Mouse (Mus musculus) thymus, postnatal 4 days (tissue): Measurements from ENCODE around the gene 2900026A02Rik.

Experiments used
- DNase-seq: peaks from one replicate; pipeline ENCODE4 v3.0.0; 2021

The 2900026A02Rik gene

GRCm38 (mm10) chr5:113173318-113173717 lies 47.7 kb downstream of the 2900026A02Rik start:
- DNase-seq: peak; percentile 83

DNA sequence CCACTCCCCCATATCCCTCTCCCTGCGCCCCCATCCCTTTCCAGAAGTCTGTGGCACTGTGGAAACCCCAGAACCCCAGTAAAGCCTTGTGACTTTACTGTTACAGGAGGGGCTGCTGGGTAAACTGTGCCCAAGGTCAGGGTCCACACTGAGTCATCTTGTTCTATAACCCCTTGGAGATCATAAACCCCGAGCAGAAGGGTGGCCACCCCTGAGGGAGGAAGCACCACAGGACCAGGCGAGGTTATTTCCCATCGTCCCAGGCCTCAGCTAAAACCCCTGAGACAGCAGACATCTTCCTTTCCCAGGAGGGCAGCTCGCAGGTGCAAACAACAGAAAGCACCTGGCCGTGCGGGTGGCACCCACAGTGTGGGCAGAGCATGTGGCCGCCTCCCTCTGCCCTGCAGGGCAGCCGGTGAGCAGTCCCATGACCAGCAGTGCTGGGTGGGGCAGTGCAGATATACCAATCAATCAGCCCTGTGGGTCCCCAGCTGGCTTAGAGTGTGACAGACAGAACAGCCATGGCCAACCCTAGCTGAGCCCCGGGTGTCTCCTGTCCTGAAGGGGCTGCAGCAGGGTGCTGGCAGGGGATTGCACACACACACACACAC lies 49.0 kb downstream of the 2900026A02Rik start:
- no peak for DNase-seq

GRCm38 (mm10) chr5:113170064-113170754 lies 50.8 kb downstream of the 2900026A02Rik start:
- peak; percentile 68 for DNase-seq

GRCm38 (mm10) chr5:113167733-113168132 lies 53.3 kb downstream of the 2900026A02Rik start:
- DNase-seq: peak; percentile 81

GRCm38 (mm10) chr5:113165481-113165880 lies 55.6 kb downstream of the 2900026A02Rik start:
- peak; percentile 55 for DNase-seq

DNA sequence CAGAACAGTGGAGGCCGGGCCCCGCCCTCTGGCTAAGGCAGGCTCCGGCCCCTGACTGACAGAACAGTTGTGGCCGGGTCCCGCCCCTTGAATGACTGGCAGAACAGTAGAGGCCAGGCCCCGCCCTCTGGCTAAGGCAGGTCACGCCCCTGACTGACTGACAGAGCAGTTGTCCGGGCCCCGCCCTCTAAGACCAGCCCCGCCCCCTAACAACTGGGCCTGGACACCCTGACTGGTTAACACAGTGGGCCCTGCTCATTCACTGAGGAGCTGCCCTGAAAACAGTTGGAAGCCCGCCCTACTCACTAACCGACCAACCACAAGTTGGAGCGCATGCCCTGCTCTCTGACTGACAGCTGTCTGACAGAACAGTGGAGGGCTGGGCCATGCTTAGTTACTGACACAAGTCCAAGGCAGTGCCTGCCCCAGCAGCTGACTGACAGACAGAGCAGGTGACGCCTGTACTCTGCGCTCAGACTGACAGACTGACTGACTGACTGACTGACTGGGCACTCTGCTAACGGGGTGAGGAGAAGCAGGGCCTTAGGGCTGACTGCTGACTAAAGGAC lies 56.1 kb downstream of the 2900026A02Rik start:
- DNase-seq: peak; percentile 71

GRCm38 (mm10) chr5:113164448-113164847 lies 56.6 kb downstream of the 2900026A02Rik start:
- no peak for DNase-seq

DNA sequence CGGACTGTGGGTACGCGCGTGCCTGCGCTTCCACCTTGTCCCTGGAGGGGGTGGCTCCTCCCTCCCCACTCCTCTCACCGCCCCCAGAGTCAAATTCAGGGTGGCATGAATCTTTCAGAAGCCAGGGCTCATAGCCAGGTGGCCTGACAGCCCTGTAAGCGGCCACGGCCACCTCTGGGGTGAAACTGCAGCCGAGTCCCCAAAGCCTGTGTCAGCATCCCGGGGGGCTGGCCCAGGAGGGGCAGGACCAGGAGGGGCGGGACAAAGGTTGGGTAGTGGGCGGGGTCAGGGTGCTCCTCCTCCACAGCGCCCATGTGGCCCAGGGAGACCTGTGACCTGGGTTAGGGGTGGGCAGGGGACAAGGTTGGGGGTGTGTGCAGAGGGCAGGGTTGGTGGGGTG lies 57.9 kb downstream of the 2900026A02Rik start:
- DNase-seq: peak; percentile 69

- DNase-seq: no peak
These were observed 58.3 kb downstream of the 2900026A02Rik start for GRCm38 (mm10) chr5:113162699-113163098.

GRCm38 (mm10) chr5:113161576-113161975 lies 59.5 kb downstream of the 2900026A02Rik start:
- no peak for DNase-seq

DNA sequence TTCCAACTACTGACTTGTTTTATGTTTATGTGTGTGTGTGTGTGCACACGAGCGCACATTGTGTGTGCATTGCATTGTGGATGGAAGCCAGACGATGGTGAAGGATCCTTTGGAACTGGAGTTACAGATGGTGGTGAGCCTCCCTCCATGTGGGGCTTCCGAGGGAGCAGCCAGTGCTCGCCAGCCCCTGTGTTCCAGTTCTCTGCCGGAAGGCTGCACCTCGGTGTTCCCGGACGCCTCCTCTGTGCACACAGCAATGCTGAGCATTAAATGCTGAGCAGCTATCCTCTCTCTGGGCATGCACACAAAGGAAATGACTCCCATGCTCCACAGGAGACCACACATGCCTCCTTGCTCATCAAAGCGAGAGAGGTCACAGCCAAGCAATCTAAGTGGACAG lies 60.7 kb downstream of the 2900026A02Rik start:
- no peak for DNase-seq

DNA sequence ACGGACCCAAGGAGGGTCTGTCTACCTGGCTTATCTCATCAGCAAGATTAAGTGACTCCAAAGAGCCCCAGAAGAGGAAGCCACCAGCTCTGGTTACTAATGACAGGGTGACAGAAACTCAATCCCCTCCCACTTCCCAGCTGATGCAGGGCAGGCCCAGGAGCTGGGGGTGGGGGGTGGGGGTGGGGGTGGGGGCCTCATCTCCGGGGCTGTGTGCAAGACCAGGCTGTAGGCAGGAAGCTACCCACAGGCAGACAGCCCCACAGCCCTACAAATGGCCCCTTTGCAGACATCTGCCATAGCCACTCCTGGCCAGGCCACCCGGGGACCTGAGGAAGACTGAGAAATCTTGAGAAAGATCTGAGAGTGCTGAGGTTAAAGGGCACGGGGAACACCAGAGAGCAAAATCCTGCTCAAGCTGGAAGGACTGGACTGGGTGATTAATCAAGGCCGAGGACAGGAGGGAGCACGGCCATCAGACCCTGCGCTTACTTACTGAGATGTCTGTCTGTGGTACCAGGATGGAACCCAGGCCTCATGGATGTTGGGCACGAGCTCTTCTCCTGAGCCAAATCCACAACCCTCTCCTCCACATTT lies 62.2 kb downstream of the 2900026A02Rik start:
- DNase-seq: no peak

DNA sequence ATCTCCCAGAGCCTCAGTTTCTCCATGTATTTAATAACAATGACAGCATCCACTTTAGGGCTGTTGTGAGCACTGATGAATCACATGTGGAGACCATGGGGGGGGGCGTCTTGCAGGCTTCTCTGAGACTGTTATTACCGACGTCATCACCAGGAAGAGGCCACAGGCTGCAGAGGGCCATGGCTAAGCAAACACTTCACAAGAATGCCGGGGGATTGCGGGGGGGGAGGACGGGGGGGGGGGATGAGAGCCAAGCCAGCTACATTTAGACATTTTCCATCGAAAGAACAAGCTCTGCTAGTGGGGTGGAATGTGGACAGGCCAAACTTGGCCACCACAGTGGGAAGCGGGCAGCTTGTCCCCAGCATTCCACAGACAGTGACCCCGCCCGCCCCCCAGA lies 63.4 kb downstream of the 2900026A02Rik start:
- no peak for DNase-seq

DNA sequence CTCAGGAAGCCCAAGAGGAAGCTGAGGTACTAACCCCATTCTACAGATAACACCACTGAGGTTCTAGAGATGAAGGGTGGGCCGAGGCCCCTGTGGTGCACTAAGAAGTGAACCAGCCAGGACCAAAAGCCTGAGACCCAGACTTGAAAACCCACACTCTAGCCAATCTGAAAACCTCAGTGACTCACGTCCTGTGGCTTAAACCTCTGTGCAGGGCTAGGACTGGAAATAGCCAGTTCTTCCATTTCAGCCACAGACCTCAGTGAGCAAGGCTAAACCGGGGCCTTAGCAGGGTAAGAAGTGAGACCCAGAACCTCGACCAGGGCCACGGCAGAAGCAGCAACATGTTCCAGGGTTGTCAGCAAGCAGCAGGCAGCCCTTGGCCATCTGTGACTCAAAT lies 64.0 kb downstream of the 2900026A02Rik start:
- DNase-seq: no peak

DNA sequence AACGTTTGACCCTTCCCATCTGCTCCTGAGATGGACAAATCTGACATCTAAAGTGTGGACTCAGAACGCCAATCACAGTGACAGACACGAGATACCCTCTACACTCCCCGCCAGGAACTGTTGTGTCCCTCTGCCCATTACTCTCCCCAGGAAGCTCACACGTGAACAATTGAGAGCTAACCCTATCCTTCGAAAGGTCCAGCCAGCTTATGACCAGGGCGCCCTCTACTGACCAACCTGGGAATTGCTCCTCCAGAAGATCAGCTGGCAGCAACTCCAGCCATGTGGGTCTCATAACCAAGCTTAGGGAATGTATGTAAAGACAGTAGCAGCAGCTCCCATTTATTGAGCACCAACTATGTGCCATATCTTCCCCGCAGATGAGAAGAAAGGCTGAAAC lies 65.9 kb downstream of the 2900026A02Rik start:
- DNase-seq: peak; percentile 83

- no peak for DNase-seq
These were observed 66.6 kb downstream of the 2900026A02Rik start for GRCm38 (mm10) chr5:113154441-113154840.

GRCm38 (mm10) chr5:113153508-113153830 lies 67.6 kb downstream of the 2900026A02Rik start:
- DNase-seq: no peak

DNA sequence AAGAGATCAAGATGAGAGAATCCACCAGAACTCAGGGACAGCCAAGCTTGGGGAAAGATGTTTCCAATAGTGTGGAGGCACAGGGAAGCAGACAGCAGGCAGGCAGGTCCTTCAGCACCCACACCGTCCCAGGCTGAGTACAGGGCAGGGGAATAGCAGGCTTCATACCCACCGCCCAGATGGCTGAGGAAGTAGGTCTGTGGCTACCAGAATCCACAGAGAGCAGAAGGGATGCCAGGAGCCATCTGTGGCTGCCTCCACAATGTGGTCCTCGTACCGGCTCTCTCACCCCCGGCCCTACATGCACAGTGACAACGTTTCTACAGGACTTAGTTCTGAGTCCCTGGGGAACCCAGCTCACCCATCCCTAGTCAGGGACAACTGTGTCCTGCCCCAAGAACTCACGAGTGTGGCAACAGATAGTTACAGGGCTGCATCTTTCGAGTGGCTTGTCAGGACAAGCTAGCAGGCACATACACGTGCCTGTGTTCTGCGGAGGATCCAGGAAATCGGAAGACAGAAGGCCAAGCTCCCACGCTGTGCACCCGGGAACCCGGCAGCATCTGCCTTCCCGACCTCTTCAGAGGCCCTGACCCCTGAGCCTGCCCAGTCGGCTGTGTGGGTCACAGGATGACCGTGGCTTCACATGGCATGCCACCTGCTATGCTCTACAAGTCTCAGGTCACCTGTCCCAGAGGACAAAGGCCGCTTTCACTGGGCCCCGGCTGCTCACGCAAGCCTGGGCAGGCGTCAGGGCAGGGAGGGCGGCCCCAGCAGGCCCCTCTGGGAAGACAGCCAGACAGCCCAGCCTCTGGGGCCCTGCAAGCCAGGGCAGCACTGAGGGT lies 68.2 kb downstream of the 2900026A02Rik start:
- DNase-seq: no peak

DNA sequence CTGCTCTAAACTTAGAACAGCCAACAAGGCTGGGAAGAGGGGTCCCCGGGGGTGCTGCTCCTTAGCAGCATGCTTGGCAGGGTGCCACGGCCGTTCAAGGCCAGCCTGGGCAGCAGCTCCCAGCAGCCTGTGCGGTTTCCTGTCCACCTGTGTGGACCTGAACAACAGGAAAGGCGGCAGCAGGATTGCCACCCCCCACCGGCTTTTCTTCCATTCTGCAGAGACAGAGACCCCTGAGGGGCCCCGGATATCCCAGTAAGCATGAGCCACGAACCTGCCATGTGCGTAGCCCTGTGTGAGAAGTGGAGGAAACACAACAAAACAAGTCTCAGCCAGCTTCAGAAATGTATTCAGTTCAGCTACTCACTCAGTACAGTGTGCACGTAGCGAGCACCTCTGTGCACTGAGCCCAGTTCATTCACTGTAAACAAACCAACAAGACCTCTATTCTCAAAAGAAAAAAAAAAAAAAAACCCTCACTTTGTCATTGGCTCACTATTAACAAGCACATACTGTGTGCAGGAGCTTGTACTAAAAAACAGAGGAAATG lies 69.4 kb downstream of the 2900026A02Rik start:
- DNase-seq: peak; percentile 36

DNA sequence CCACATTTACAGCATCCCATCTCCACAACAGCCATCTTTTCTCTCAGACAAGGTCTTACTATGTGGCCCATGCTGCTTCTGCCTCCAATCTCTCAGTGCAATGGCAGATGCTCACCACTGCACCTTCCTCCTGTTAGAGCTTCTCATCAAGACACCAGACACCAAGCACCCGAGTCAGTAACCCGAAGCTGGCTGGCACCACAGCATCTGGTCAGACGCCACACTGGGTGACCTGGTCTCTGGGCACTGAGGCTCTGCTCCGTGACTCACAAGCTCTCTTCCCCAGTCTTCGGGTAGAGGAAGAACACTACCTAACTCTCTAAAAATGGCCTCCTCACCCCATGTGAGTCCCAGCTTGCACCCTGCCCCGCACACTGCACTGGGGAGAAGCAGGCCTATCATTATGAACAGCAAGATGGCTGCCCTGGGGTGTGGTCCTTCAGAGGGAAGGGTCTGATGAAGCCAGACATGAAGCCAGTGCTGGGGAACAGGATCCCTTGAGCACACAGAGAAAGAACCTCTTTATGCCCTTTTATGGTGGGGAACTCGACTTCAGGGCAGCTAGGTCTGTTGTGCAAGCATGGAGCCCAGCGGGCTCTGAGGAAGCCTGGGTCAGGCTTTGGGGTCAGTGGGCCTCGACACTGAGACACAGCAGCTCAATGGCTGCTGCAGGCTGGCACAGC lies 70.0 kb downstream of the 2900026A02Rik start:
- no peak for DNase-seq

DNA sequence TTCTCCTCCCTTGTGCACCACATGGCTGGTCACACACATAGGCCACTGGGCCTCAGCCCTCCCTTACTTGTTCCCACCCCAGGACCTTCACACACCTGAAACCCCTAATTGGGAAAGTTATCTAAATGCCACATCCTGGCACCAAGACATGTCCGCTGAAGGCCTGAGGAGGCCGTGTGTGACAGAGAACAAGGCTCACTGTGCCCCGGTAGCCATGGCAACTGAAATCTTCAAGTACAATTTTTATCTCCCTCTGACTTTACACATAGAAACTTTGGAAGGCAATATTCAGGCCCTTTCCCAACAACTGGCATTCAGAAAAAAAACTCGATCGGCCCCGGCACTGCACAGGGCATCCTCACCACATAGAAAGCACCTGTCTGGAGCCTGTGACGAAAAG lies 72.0 kb downstream of the 2900026A02Rik start:
- no peak for DNase-seq

GRCm38 (mm10) chr5:113147994-113148471 lies 73.0 kb downstream of the 2900026A02Rik start:
- DNase-seq: no peak
